Mouse (Mus musculus): ENCODE results near the gene Rptor. TPM values are rescaled to one million over a fixed set of nuclear protein-coding genes. Genes with fewer than 3 reads are reported as not detected.
A peak's percentile ranks its signal among the peaks of the same experiment; 100 is the strongest.

Gene Rptor
- polyA plus RNA-seq, 1 experiment from 2014 or later, result 12.7 TPM

GRCm38 (mm10) chr11:119794671-119795070 lies 192.0 kb downstream of the Rptor start:
- Histone ChIP-seq H3K4me1 (ENCODE audit: control insufficient read depth, insufficient read depth, low read length) (peaks cover 11% of the 10 kb centered on the region; the same call in 1 of the 2 replicates), H3K27ac (ENCODE audit: low read length) (peak overlapping the region; percentile 29; the same call in 1 of the 2 replicates), H3K36me3 (ENCODE audit: control insufficient read depth, insufficient read depth, low read length) (no peaks in the 10 kb centered on the region; the same call in 1 of the 2 replicates), H3K27me3 (ENCODE audit: control insufficient read depth, insufficient read depth, low read length) (no peaks in the 10 kb centered on the region), H3K4me3 (ENCODE audit: low read depth, low read length) (no peak overlapping the region), H3K9ac (replicated peaks; ENCODE audit: low read depth, low read length) (no peak overlapping the region), H3K4me2 (replicated peaks; ENCODE audit: low read depth, low read length) (no peak overlapping the region), H3K9me3 (ENCODE audit: control insufficient read depth, low read depth, low read length) (no peaks in the 10 kb centered on the region)
- no peak for ATAC-seq (ENCODE audit: insufficient number of reproducible peaks, insufficient read depth, low FRiP score, low read depth)
- 59% methylated on average over 6 of the region's 6 CpGs for WGBS

- Histone ChIP-seq H3K4me2 (replicated peaks; ENCODE audit: low read depth, low read length) (no peak overlapping the region), H3K4me3 (ENCODE audit: low read depth, low read length) (no peak overlapping the region), H3K4me1 (ENCODE audit: control insufficient read depth, insufficient read depth, low read length) (peaks cover 11% of the 10 kb centered on the region; the same call in 1 of the 2 replicates), H3K27ac (ENCODE audit: low read length) (no peak overlapping the region), H3K36me3 (ENCODE audit: control insufficient read depth, insufficient read depth, low read length) (no peaks in the 10 kb centered on the region; the same call in 1 of the 2 replicates), H3K9me3 (ENCODE audit: control insufficient read depth, low read depth, low read length) (no peaks in the 10 kb centered on the region), H3K9ac (replicated peaks; ENCODE audit: low read depth, low read length) (no peak overlapping the region), H3K27me3 (ENCODE audit: control insufficient read depth, insufficient read depth, low read length) (no peaks in the 10 kb centered on the region)
- ATAC-seq (ENCODE audit: insufficient number of reproducible peaks, insufficient read depth, low FRiP score, low read depth), result no peak
- WGBS, result 50% methylated on average over 7 of the region's 7 CpGs
Observed at GRCm38 (mm10) chr11:119796406-119796805, 193.7 kb downstream of the Rptor start.

GRCm38 (mm10) chr11:119796846-119797245 lies 194.1 kb downstream of the Rptor start:
- H3K9me3 ChIP-seq (ENCODE audit: control insufficient read depth, low read depth, low read length), result no peaks in the 10 kb centered on the region
- no peaks in the 10 kb centered on the region; the same call in 1 of the 2 replicates for H3K36me3 ChIP-seq (ENCODE audit: control insufficient read depth, insufficient read depth, low read length)
- H3K4me1 ChIP-seq (ENCODE audit: control insufficient read depth, insufficient read depth, low read length), result peaks cover 11% of the 10 kb centered on the region; the same call in 1 of the 2 replicates
- WGBS, result 67% methylated on average over 7 of the region's 7 CpGs
- H3K4me3 ChIP-seq (ENCODE audit: low read depth, low read length), result no peak overlapping the region
- H3K9ac ChIP-seq (replicated peaks; ENCODE audit: low read depth, low read length), result no peak overlapping the region
- H3K4me2 ChIP-seq (replicated peaks; ENCODE audit: low read depth, low read length), result no peak overlapping the region
- no peak for ATAC-seq (ENCODE audit: insufficient number of reproducible peaks, insufficient read depth, low FRiP score, low read depth)
- no peak overlapping the region for H3K27ac ChIP-seq (ENCODE audit: low read length)
- no peaks in the 10 kb centered on the region for H3K27me3 ChIP-seq (ENCODE audit: control insufficient read depth, insufficient read depth, low read length)

GRCm38 (mm10) chr11:119799536-119799935 lies 196.8 kb downstream of the Rptor start:
- Histone ChIP-seq H3K9ac (replicated peaks; ENCODE audit: low read depth, low read length) (no peak overlapping the region), H3K27me3 (ENCODE audit: control insufficient read depth, insufficient read depth, low read length) (no peaks in the 10 kb centered on the region), H3K27ac (ENCODE audit: low read length) (no peak overlapping the region), H3K4me3 (ENCODE audit: low read depth, low read length) (no peak overlapping the region), H3K9me3 (ENCODE audit: control insufficient read depth, low read depth, low read length) (no peaks in the 10 kb centered on the region), H3K4me2 (replicated peaks; ENCODE audit: low read depth, low read length) (no peak overlapping the region), H3K4me1 (ENCODE audit: control insufficient read depth, insufficient read depth, low read length) (peaks cover 6% of the 10 kb centered on the region; the same call in 1 of the 2 replicates), H3K36me3 (ENCODE audit: control insufficient read depth, insufficient read depth, low read length) (no peaks in the 10 kb centered on the region; the same call in 1 of the 2 replicates)
- ATAC-seq (ENCODE audit: insufficient number of reproducible peaks, insufficient read depth, low FRiP score, low read depth), result no peak
- WGBS, result 58% methylated on average over 2 of the region's 2 CpGs

GRCm38 (mm10) chr11:119801855-119802254 lies 199.2 kb downstream of the Rptor start:
- no peak for ATAC-seq (ENCODE audit: insufficient number of reproducible peaks, insufficient read depth, low FRiP score, low read depth)
- WGBS, result 48% methylated on average over 1 of the region's 1 CpGs
- H3K27ac ChIP-seq (ENCODE audit: low read length), result peak overlapping the region; percentile 44; the same call in 1 of the 2 replicates

GRCm38 (mm10) chr11:119802947-119803346 lies 200.2 kb downstream of the Rptor start:
- Histone ChIP-seq H3K4me3 (ENCODE audit: low read depth, low read length) (no peak overlapping the region), H3K27me3 (ENCODE audit: control insufficient read depth, insufficient read depth, low read length) (no peaks in the 10 kb centered on the region), H3K9ac (replicated peaks; ENCODE audit: low read depth, low read length) (no peak overlapping the region), H3K4me2 (replicated peaks; ENCODE audit: low read depth, low read length) (no peak overlapping the region), H3K9me3 (ENCODE audit: control insufficient read depth, low read depth, low read length) (no peaks in the 10 kb centered on the region), H3K36me3 (ENCODE audit: control insufficient read depth, insufficient read depth, low read length) (no peaks in the 10 kb centered on the region; the same call in 1 of the 2 replicates), H3K4me1 (ENCODE audit: control insufficient read depth, insufficient read depth, low read length) (peaks cover 2% of the 10 kb centered on the region), H3K27ac (ENCODE audit: low read length) (no peak overlapping the region)
- ATAC-seq (ENCODE audit: insufficient number of reproducible peaks, insufficient read depth, low FRiP score, low read depth), result no peak
- WGBS, result 72% methylated on average over 7 of the region's 7 CpGs

More at GRCm38 (mm10) chr11:119801855-119802254, 199.2 kb downstream of the Rptor start:
- Histone ChIP-seq H3K4me2 (replicated peaks; ENCODE audit: low read depth, low read length) (no peak overlapping the region), H3K27me3 (ENCODE audit: control insufficient read depth, insufficient read depth, low read length) (no peaks in the 10 kb centered on the region), H3K9ac (replicated peaks; ENCODE audit: low read depth, low read length) (no peak overlapping the region), H3K4me1 (ENCODE audit: control insufficient read depth, insufficient read depth, low read length) (peaks cover 2% of the 10 kb centered on the region), H3K4me3 (ENCODE audit: low read depth, low read length) (no peak overlapping the region), H3K36me3 (ENCODE audit: control insufficient read depth, insufficient read depth, low read length) (no peaks in the 10 kb centered on the region; the same call in 1 of the 2 replicates), H3K9me3 (ENCODE audit: control insufficient read depth, low read depth, low read length) (no peaks in the 10 kb centered on the region)

GRCm38 (mm10) chr11:119804392-119804791 lies 201.7 kb downstream of the Rptor start:
- Histone ChIP-seq H3K27ac (ENCODE audit: low read length) (no peak overlapping the region), H3K4me2 (replicated peaks; ENCODE audit: low read depth, low read length) (no peak overlapping the region), H3K9me3 (ENCODE audit: control insufficient read depth, low read depth, low read length) (no peaks in the 10 kb centered on the region), H3K36me3 (ENCODE audit: control insufficient read depth, insufficient read depth, low read length) (no peaks in the 10 kb centered on the region; the same call in 1 of the 2 replicates), H3K9ac (replicated peaks; ENCODE audit: low read depth, low read length) (no peak overlapping the region), H3K27me3 (ENCODE audit: control insufficient read depth, insufficient read depth, low read length) (no peaks in the 10 kb centered on the region), H3K4me3 (ENCODE audit: low read depth, low read length) (no peak overlapping the region), H3K4me1 (ENCODE audit: control insufficient read depth, insufficient read depth, low read length) (peaks cover 2% of the 10 kb centered on the region)
- WGBS, result 99% methylated on average over 3 of the region's 3 CpGs
- no peak for ATAC-seq (ENCODE audit: insufficient number of reproducible peaks, insufficient read depth, low FRiP score, low read depth)

GRCm38 (mm10) chr11:119805112-119805750 lies 202.5 kb downstream of the Rptor start:
- Histone ChIP-seq H3K4me1 (ENCODE audit: control insufficient read depth, insufficient read depth, low read length) (peaks cover 2% of the 10 kb centered on the region), H3K36me3 (ENCODE audit: control insufficient read depth, insufficient read depth, low read length) (no peaks in the 10 kb centered on the region; the same call in 1 of the 2 replicates), H3K27ac (ENCODE audit: low read length) (no peak overlapping the region), H3K27me3 (ENCODE audit: control insufficient read depth, insufficient read depth, low read length) (no peaks in the 10 kb centered on the region), H3K9me3 (ENCODE audit: control insufficient read depth, low read depth, low read length) (no peaks in the 10 kb centered on the region), H3K4me2 (replicated peaks; ENCODE audit: low read depth, low read length) (no peak overlapping the region), H3K9ac (replicated peaks; ENCODE audit: low read depth, low read length) (no peak overlapping the region), H3K4me3 (ENCODE audit: low read depth, low read length) (no peak overlapping the region)
- ATAC-seq (ENCODE audit: insufficient number of reproducible peaks, insufficient read depth, low FRiP score, low read depth), result no peak
- WGBS, result 78% methylated on average over 10 of the region's 10 CpGs
